Mouse (Mus musculus) lung, postnatal 25 days (tissue): Measurements from ENCODE around the gene Cirbp.
"Not testable (repeated sequence)": the region's sequence is repeated elsewhere in the genome, so short reads cannot be mapped to it uniquely, and the experiment has no call there.

Source experiments
- DNase-seq: peaks from one replicate; pipeline ENCODE4 v3.0.0; 2022; ENCODE audit warnings: low spot score

The Cirbp gene

DNA sequence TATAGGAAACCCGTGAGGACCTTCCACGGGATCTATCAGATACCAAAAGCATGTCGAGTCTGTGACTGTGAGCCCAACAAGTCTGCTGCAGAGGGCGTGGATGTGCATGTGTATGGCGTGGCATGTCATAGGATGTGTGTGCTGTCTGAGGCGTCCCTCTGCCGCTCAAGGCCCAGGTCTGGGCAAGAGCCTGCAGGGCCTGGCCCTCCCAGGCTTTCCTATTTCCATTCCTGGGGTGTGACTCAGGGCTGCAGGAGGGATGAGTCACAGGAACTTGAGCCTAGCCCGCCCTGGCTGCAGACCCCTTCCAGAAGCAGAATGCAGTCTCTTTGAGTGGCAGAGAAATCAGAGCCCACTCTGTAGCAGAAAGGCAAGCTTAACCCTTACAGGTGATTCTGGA is 2.1 kb upstream of the Cirbp start:
- no peak for DNase-seq

DNA sequence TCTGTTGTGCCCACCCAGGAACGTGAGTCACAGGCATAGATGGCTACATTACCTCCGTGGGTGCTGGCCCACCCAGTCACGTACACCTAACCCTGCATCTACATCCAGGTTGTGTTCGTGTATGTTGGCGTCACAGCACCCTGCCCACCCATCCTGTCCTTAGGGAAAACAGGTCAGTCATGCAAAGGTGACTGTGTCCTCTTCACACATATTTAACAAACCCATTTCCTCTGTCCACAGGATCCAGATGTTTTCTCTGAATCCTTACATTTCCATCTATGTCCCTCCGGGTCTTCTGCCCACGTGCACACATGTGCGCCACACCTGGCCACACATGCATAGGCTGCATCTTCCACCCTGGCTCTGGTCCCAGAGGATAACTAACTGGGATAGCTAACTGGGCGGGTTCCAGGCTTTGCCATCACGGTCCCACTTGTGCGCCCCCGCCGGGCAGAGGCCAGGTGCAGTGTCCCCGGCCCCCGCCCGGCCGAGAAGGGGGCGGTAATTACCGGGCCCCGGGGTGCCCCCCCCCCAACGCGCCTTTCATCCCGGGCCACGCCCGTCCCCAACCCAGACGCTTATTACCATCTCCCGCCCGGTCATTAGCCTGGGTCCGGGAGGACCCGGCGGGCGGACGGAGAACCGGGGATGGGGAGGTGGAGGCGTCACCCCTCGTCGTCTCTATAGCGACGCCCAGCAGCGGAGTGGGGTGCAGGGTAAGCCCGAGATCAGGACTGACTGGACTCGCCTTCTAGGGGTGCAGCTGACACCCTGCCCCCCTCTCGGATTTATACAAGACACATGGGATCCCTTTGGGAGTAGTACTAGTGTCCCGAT is 1.4 kb upstream of the Cirbp start:
- DNase-seq = no peak

GRCm38 (mm10) chr10:80164998-80165344 is 814 bp upstream of the Cirbp start:
- DNase-seq = peak; percentile 99

- not testable (repeated sequence) for DNase-seq
These were observed 351 bp downstream of the Cirbp start for GRCm38 (mm10) chr10:80166136-80166535.

- peak; percentile 98 for DNase-seq
These were observed 1.8 kb downstream of the Cirbp start for GRCm38 (mm10) chr10:80167460-80168037.

- peak; percentile 93 for DNase-seq
These were observed 2.4 kb downstream of the Cirbp start for GRCm38 (mm10) chr10:80168038-80168661.

- DNase-seq = no peak
These were observed 3.3 kb downstream of the Cirbp start for GRCm38 (mm10) chr10:80169070-80169469.

DNA sequence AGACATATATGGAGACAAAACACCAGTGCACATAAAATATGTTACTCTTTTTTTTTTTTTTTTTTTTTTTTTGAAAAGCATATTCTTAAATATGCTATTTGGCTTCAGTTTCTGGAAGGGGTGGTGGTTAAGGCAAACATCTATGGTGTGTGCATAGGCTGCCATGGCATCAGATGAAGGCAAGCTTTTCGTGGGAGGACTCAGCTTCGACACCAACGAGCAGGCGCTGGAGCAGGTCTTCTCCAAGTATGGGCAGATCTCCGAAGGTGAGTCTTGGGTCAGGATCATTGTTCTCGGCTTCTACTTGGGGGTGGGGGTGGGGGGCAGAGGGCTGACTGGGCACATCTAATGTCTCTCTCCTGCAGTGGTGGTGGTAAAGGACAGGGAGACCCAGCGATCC is 3.9 kb downstream of the Cirbp start:
- no peak for DNase-seq

GRCm38 (mm10) chr10:80170052-80170451 is 4.3 kb downstream of the Cirbp start:
- DNase-seq = no peak

GRCm38 (mm10) chr10:80170601-80171021 is 4.8 kb downstream of the Cirbp start:
- DNase-seq = no peak

- DNase-seq = no peak
These were observed 5.5 kb downstream of the Cirbp start for GRCm38 (mm10) chr10:80171252-80171651.

DNA sequence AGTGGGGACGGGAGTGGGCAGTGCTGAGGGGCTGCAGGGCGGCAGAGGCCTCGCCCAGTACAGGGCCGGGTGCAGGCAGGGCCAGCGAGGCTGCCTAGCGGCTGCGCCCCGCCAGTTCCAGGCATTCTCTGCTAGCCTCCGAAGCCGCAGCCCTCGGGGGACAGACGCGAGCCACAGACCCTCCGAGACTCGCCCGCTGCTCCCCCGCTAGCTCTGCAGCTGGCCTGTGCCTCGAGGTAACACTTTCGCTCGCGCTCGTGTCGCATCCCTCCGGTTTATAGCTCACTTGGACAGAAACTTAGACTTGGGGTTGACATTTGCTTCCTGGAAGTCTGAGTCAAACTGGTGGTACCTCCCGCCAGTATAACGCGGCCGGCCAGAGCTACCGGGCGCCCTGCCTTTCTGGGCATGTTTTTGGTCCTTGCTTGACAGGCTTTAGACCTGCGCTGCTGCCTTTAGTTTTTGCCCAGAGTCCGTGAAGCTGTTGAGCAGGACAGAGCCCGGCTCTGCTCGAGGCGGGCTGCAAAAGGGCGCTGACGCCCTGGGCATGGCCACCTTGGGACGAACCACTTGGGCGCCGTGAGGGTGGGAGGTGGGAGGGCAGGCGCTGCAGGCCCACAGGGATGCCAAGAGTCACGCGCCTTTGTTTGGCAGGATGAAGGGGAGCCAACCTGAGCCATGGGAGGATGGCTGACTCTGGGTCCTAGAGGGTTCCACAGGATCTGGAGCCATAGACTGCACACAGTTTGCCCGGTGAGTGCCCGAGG is 6.2 kb downstream of the Cirbp start:
- no peak for DNase-seq

DNA sequence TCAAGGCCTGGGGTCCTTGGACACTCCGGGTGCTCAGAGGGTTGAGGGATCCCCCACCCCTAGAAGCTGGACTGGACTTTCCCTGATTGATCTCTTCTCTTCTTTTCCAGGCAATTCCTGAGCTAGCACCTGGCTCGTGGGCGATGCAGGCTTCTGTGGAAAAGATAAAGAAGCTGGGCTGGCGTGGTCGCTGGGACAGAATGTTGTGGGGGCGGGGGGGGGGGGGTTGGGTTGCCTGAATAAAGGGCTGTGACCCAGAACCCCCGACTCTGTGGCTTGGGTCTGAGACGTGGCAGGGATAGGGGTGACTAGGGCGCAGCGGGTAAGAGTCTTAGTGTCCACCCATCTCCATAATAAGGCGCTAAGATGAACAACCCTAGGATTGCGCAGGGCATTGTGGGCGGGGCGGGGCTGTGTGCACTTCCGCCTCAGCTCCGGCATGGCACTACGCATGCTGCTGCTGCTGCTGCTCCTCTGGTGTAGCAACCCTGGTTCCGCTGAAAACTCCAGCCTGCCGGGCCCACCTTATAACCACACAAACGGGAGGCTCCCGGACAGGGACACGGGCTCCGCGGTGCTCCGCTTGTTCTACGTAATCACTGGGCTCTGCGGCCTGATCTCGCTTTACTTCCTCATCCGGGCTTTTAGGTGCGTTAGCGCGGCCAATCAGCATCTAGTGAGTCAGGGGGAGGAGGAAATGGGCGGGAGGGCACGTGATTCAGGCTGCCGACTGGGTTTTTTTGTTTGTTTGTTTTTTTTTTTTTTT is 6.9 kb downstream of the Cirbp start, which contains the start of gene 1600002K03Rik:
TSS of gene 1600002K03Rik (plus strand) at position 418 of the 766 bp plus-strand sequence.
- DNase-seq = peak; percentile 94

GRCm38 (mm10) chr10:80173358-80173757 is 7.6 kb downstream of the Cirbp start:
- no peak for DNase-seq

- DNase-seq = no peak
These were observed 8.3 kb downstream of the Cirbp start for GRCm38 (mm10) chr10:80173955-80174640.

GRCm38 (mm10) chr10:80174705-80175104 is 8.9 kb downstream of the Cirbp start:
- DNase-seq = no peak

DNA sequence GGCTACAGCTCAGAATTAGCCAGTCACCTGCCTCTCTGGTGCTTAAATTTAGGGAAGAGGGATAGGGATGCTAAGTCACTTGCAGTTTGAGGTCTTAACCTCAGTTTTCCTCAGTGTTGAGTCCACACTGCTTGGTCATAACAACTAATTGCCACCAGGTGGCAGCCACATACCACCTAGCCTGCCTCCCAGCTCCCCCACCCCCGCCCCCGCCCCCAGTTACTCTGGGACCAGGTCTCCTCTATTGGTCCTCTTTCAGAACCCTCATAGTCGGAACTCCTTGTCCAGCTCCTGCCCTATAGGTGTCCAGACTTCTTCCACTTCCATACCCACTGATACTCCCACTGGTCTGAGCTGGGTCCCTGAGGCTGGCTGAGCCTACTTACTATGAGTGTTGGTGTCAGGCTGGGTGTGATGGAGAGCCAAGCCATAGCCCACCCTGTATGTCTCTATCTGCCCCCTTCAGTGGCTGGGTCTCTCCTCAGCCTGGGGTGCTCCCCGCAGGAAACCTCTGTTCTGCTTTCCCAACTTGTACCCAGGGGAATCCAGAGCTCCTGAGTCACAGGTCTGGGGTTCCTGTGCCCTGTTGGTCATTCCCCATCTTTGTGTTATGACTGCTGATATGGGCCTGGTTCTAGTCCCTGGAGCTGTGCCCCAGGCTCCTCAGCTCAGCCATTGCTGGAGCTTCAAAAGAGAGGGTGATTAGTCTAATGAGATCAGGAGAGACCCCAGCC is 9.9 kb downstream of the Cirbp start:
- DNase-seq = no peak

- no peak for DNase-seq
These were observed 10.6 kb downstream of the Cirbp start for GRCm38 (mm10) chr10:80176270-80176834.

GRCm38 (mm10) chr10:80177441-80178279 is 11.9 kb downstream of the Cirbp start:
- DNase-seq = no peak
